Mouse (Mus musculus) adrenal gland, postnatal 4 days (tissue): ENCODE data around the gene Spg7. TPM values are rescaled to one million over a fixed set of nuclear protein-coding genes. Genes with fewer than 3 reads are reported as not detected.
"Not testable (repeated sequence)": the region's sequence is repeated elsewhere in the genome, so short reads cannot be mapped to it uniquely, and the experiment has no call there.

Experiments
- DNase-seq, 2 experiments: peaks; one replicate each; pipeline ENCODE4 v3.0.0; 2021 to 2022; ENCODE audit warnings: low spot score in 2 of 2, mixed read lengths in 2 of 2
- long read RNA-seq, 2 experiments: library from polyadenylated mRNA; stranded (forward); transcript quantifications; one replicate each; pipeline ENCODE4 v2.0.0; 2021
- total RNA-seq, 2 experiments: library from RNA; stranded (reverse); gene quantifications; 2 replicates each; pipeline ENCODE4 v1.2.3; 2021

The Spg7 gene
- total RNA-seq: 10 to 100 TPM; 67.6 to 72.6 TPM
- long read RNA-seq, experiment 1, transcript Spg7-209 (17 exons, 2,896 nt): major isoform, 37 of 48 reads
- long read RNA-seq, experiment 1, partial matches to known transcripts: 7 of 48 reads
- long read RNA-seq, experiment 1, other reads (novel, unspliced or antisense): 4 of 48 reads
- long read RNA-seq, experiment 2, transcript Spg7-209 (17 exons, 2,896 nt): major isoform, 128 of 193 reads
- long read RNA-seq, experiment 2, partial matches to known transcripts: 22 of 193 reads
- long read RNA-seq, experiment 2, other reads (novel, unspliced or antisense): 42 of 193 reads

DNA sequence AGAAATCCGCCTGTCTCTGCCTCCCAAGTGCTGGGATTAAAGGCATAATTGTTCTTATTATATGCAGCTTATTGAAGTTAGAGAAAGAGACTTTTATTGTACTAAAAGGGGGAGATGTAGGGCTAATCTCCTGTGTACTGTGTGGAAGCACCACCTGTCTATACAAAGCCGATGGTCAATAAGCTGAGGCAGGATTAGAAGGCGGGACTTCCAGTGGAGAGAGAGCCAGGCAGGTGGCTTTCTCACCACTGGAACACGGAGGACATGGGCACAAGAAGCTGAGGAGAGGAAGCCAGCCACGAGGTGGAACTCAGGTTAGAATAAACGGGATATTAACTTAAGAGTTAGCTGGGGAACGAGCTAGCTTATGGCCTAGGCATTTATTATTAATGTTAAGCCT lies at the start of gene Spg7:
Gene Spg7, plus strand, starts transcription at position 222 of the 400 bp plus-strand sequence.
- no peak for DNase-seq

- no peak for DNase-seq
These were observed 48.3 kb upstream of the Spg7 start for GRCm38 (mm10) chr8:123014429-123014828.

GRCm38 (mm10) chr8:123015074-123015473 lies 47.7 kb upstream of the Spg7 start:
- DNase-seq: no peak

GRCm38 (mm10) chr8:123017143-123017542 lies 45.6 kb upstream of the Spg7 start:
- DNase-seq: no peak

GRCm38 (mm10) chr8:123018484-123019164 lies 44.1 kb upstream of the Spg7 start:
- no peak for DNase-seq

DNA sequence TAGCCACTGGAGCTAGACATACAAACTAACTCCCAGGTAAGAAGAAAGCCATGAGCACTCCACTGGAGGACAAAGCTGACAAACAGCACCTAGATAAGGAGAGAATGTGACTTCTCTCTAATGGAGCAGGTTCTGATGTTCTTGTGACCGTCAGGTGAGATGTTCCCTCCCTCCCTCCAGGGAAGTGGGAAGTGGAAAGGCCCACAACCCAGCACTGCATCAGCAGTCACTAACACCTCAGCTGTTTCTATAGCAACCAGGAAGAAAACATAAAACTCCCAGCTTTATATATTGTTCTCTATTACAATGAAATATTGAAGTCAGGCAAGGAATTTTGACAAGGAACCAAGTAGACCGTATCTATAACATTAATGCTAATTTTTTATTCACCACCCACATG lies 42.7 kb upstream of the Spg7 start:
- no peak for DNase-seq

DNA sequence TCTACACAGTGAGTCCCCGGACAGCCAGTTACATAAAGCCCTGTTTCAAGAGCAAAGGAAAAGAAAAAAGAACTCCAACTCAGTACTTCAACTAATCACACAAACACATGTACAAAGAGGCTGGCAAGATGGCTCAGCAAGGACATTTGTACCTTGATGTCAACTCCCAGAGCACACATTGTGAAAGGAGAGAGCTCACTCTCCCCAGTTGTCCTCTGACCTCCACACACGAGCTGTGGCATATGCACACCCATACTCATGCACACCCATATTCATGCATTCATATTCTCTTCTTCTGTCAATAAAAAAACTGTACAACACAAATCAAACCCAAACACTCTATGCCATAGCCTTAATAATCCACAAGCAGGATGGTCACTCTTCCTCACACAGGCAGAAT lies 41.9 kb upstream of the Spg7 start:
- DNase-seq: no peak

- DNase-seq: no peak
These were observed 41.5 kb upstream of the Spg7 start for GRCm38 (mm10) chr8:123021259-123021658.

DNA sequence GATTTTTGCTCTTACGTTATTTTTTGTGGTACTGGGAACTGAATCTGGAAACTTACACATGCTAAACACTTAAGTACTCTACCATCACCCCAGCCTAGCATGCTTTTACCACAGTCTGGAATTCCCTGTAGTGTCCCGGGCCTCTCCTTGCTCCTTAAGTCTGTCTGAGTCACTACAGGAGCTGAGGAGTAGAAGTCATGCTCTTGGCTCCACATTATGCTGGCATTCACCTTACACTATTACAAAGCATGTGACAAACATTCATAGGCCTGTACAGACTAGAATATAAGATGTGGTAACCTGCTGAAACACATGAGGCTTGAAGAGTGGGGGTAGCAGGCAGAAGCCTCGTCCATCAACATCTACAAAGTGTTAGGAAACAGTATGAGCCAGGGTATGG lies 40.0 kb upstream of the Spg7 start:
- no peak for DNase-seq

DNA sequence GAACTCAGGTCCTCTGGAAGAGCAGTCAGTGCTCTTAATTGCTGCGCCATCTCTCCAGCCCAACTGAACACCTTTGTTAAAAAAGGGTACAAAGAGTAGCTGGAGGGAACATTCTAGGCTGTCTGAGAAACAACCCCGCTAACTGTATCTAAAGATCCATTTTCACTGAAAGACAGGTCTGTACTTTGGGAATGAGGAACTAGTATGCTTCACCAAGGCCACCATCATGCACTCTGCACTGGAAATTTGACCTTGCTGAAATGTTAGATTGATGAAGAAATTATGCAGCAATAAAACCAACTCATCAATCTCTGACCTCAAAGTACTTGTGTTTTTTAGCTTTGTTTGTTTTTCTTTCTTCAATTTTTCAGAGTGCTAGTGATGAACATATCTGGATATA lies 38.5 kb upstream of the Spg7 start:
- no peak for DNase-seq

- DNase-seq: no peak
These were observed 36.8 kb upstream of the Spg7 start for GRCm38 (mm10) chr8:123025951-123026351.

- DNase-seq: no peak
These were observed 35.0 kb upstream of the Spg7 start for GRCm38 (mm10) chr8:123027786-123028185.

- not testable (repeated sequence) for DNase-seq
These were observed 32.7 kb upstream of the Spg7 start for GRCm38 (mm10) chr8:123030091-123030490.

DNA sequence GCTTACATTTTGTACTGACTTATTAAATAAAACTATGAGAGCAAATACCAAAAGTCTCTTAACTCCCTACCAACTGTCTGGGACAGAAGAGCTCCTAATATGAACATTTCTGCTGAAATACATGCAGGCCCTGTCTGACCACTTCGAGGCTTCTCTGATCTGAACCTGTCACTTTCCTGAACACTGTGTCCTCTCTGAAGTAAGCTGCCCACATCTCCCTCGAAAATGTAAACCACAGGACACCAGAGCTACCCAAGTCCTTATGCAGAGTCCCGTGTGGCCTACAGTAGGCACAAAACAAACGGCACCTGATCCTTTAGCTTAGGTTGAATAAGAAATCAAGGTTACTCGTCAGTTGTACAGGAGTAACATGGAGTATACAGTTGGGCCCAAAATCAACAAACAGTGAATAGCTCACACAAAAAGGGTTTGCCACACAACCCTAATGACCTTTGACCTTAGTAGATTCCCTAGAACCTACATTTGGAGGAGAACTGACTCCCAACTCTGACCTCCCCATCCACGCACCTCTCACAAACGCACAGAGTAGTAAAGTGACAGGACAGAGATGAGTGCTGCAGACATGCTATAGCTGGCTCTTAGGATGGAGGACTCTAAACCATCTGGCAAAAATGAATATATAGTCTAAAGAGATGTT lies 31.3 kb upstream of the Spg7 start:
- DNase-seq: no peak

GRCm38 (mm10) chr8:123032730-123033129 lies 30.0 kb upstream of the Spg7 start:
- DNase-seq: no peak

- DNase-seq: no peak
These were observed 29.3 kb upstream of the Spg7 start for GRCm38 (mm10) chr8:123033431-123033830.

DNA sequence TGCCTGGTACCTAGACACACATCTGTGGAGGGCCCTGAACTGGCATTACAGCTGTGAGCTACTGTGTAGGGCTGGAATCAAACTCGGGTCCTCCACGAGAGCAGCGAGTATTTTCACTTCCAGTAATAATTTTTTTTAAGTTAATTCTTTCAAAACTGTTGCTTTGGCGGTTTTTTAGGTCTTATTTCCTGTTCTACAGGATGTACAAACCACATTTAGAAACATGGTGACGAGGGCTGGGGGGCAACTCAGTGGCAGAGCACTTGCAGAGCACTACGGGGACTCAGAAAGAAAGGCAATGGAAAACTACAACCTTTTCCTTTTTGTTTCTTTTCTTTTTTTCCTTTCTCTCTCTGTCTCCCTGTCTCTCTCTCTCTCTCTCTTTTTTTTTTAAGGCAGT lies 28.6 kb upstream of the Spg7 start:
- DNase-seq: no peak

DNA sequence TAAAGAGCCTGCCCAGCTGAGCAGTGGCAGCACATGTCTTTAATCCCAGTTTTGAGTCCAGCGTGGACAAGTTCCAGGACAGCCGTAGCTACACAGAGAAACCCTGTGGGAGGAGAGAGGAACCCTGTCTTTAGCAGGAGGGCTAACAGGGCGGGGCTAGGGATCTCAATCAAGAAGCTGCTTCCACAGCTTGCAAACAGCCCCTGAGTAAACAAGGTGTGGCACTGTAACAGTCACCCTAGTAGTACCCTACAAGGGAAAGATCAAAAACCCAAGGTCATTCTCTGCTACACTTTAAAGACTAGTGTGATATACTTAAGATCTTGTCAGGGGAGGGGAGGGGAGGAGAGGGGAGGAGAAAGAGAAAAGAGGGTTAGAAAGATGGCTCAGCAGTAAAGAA lies 25.8 kb upstream of the Spg7 start:
- no peak for DNase-seq

GRCm38 (mm10) chr8:123037487-123037886 lies 25.3 kb upstream of the Spg7 start:
- DNase-seq: no peak

GRCm38 (mm10) chr8:123038351-123038750 lies 24.4 kb upstream of the Spg7 start:
- no peak for DNase-seq

- DNase-seq: no peak
These were observed 23.2 kb upstream of the Spg7 start for GRCm38 (mm10) chr8:123039376-123040109.
